In genomic region chr12:86883019-86883279, GRCm38 (mm10) we compare ENCODE assay signal across 8 mouse cellular contexts. TPM values are rescaled to one million over a fixed set of nuclear protein-coding genes. Genes with fewer than 3 reads are reported as not detected.
A peak's percentile ranks its signal among the peaks of the same experiment; 100 is the strongest.
DNase-seq lines count a peak whose midpoint lies in the region; ATAC-seq and TF ChIP-seq lines count a peak whose summit lies in the region.

No protein-coding gene starts in this region.

- intact Hi-C loops in left cerebral cortex, postnatal 4 days (cut with DNase I), result loop anchor here (5.0 kb wide), 1 partner anchor 81 kb away; no protein-coding TSS in a partner anchor

- peak overlapping the region; percentile 63 for H3K4me3 ChIP-seq in kidney, embryonic 14.5 days (ENCODE audit: low read length)
- peak overlapping the region; percentile 75 for H3K4me3 ChIP-seq in bone marrow, adult 2 months (replicated peaks; ENCODE audit: control insufficient read depth, low read depth, low read length)
- peak overlapping the region; percentile 91 for H3K4me3 ChIP-seq in hindbrain, embryonic 12.5 days
- peak overlapping the region; percentile 96 for H3K4me3 ChIP-seq in midbrain, embryonic 13.5 days (replicated peaks)

- peaks cover 42% of the 10 kb centered on the region for H3K4me1 ChIP-seq in kidney, embryonic 14.5 days (ENCODE audit: control insufficient read depth, insufficient read depth, low read length)
- no peaks in the 10 kb centered on the region; the same call in 1 of the 2 replicates for H3K4me1 ChIP-seq in bone marrow, adult 2 months (ENCODE audit: control insufficient read depth, insufficient read depth, low read length)
- peaks cover 64% of the 10 kb centered on the region for H3K4me1 ChIP-seq in hindbrain, embryonic 12.5 days
- peaks cover 65% of the 10 kb centered on the region for H3K4me1 ChIP-seq in midbrain, embryonic 13.5 days (replicated peaks)

- no peak for DNase-seq in kidney, adult 18-20 months
- no peak for DNase-seq in adrenal gland, postnatal 10 days
- DNase-seq in left cerebral cortex, postnatal 4 days, result no peak
- no peak for DNase-seq in spleen, postnatal 36 days (ENCODE audit: low spot score in 2 of 2)

- peak overlapping the region; percentile 100; the same call in 1 of the 2 replicates for H3K27ac ChIP-seq in kidney, embryonic 14.5 days (ENCODE audit: low read depth, low read length)
- peak overlapping the region; percentile 81; the same call in 1 of the 2 replicates for H3K27ac ChIP-seq in bone marrow, adult 2 months (ENCODE audit: control insufficient read depth, insufficient read depth, low read depth, low read length, poor library complexity)
- peak overlapping the region; percentile 100 for H3K27ac ChIP-seq in hindbrain, embryonic 12.5 days
- H3K27ac ChIP-seq in midbrain, embryonic 13.5 days, result peak overlapping the region; percentile 100

- TF ChIP-seq CTCF in bone marrow, adult 2 months (IDR thresholded peaks at IDR 0.05; ENCODE audit: control insufficient read depth, insufficient read depth, low read length), result no peak

- peak overlapping the region; percentile 86 for H3K9ac ChIP-seq in kidney, embryonic 14.5 days (ENCODE audit: low read depth, low read length)
- H3K9ac ChIP-seq in hindbrain, embryonic 12.5 days, result peak overlapping the region; percentile 99
- H3K9ac ChIP-seq in midbrain, embryonic 13.5 days (replicated peaks), result peak overlapping the region; percentile 100

- no peak for ATAC-seq in kidney, embryonic 14.5 days (ENCODE audit: low FRiP score, low TSS enrichment)
- ATAC-seq in hindbrain, embryonic 12.5 days (ENCODE audit: low FRiP score), result no peak
- ATAC-seq in midbrain, embryonic 13.5 days, result no peak

- TF ChIP-seq POLR2A in bone marrow, adult 2 months (IDR thresholded peaks at IDR 0.05; ENCODE audit: borderline replicate concordance, control insufficient read depth, low read depth, low read length), result no peak

- under 1% methylated on average over 24 of the region's 24 CpGs for WGBS in kidney, embryonic 14.5 days
- WGBS in bone marrow, adult 2 months, result 2% methylated on average over 23 of the region's 24 CpGs
- WGBS in hindbrain, embryonic 12.5 days, result 2% methylated on average over 24 of the region's 24 CpGs
- WGBS in midbrain, embryonic 13.5 days, result under 1% methylated on average over 24 of the region's 24 CpGs

- H3K36me3 ChIP-seq in kidney, embryonic 14.5 days (ENCODE audit: control insufficient read depth, insufficient read depth, low read length), result peaks cover 11% of the 10 kb centered on the region; the same call in 1 of the 2 replicates
- no peaks in the 10 kb centered on the region; the same call in 1 of the 2 replicates for H3K36me3 ChIP-seq in hindbrain, embryonic 12.5 days
- peaks cover 18% of the 10 kb centered on the region; the same call in 1 of the 2 replicates for H3K36me3 ChIP-seq in midbrain, embryonic 13.5 days

- peak overlapping the region; percentile 96 for H3K4me2 ChIP-seq in kidney, embryonic 14.5 days (replicated peaks; ENCODE audit: low read depth, low read length)
- peak overlapping the region; percentile 96 for H3K4me2 ChIP-seq in hindbrain, embryonic 12.5 days (replicated peaks)
- peak overlapping the region; percentile 95 for H3K4me2 ChIP-seq in midbrain, embryonic 13.5 days (replicated peaks)

- H3K27me3 ChIP-seq in kidney, embryonic 14.5 days (ENCODE audit: control insufficient read depth, insufficient read depth, low read length), result no peaks in the 10 kb centered on the region
- no peaks in the 10 kb centered on the region for H3K27me3 ChIP-seq in hindbrain, embryonic 12.5 days
- H3K27me3 ChIP-seq in midbrain, embryonic 13.5 days, result no peaks in the 10 kb centered on the region

- H3K9me3 ChIP-seq in kidney, embryonic 14.5 days (ENCODE audit: control insufficient read depth, low read length), result no peaks in the 10 kb centered on the region
- H3K9me3 ChIP-seq in hindbrain, embryonic 12.5 days (replicated peaks), result no peaks in the 10 kb centered on the region
- no peaks in the 10 kb centered on the region for H3K9me3 ChIP-seq in midbrain, embryonic 13.5 days

RNA-seq across cellular contexts. Expression of gene Irf2bpl, which starts 1.6 kb away (rescaled TPM):
- 25.8 and 34.8 TPM in 2 replicates for polyA plus RNA-seq in kidney, embryonic 14.5 days (2014; fragmentation: Nextera tagmentation; extraction: Ambion mirVana)
- polyA plus RNA-seq in bone marrow, adult 2 months (2011; ENCODE audit: insufficient read depth, insufficient read length, low replicate concordance, missing spikeins), result 1.7 and 3.4 TPM in 2 replicates
- polyA plus RNA-seq in hindbrain, embryonic 12.5 days (2016; fragmentation: Nextera tagmentation; extraction: Ambion mirVana), result 75.9 and 86.3 TPM in 2 replicates
- polyA plus RNA-seq in midbrain, embryonic 13.5 days (2015; fragmentation: Nextera tagmentation; extraction: Ambion mirVana), result 65.3 and 75.5 TPM in 2 replicates
- total RNA-seq in adrenal gland, postnatal 10 days (2021), result 10 to 100 TPM; 39.7 to 53.2 TPM
- total RNA-seq in left cerebral cortex, postnatal 4 days (2021), result 100 to 1,000 TPM; 124 to 127 TPM
